Mouse (Mus musculus): ENCODE measurements around the gene Gm49403.

DNA sequence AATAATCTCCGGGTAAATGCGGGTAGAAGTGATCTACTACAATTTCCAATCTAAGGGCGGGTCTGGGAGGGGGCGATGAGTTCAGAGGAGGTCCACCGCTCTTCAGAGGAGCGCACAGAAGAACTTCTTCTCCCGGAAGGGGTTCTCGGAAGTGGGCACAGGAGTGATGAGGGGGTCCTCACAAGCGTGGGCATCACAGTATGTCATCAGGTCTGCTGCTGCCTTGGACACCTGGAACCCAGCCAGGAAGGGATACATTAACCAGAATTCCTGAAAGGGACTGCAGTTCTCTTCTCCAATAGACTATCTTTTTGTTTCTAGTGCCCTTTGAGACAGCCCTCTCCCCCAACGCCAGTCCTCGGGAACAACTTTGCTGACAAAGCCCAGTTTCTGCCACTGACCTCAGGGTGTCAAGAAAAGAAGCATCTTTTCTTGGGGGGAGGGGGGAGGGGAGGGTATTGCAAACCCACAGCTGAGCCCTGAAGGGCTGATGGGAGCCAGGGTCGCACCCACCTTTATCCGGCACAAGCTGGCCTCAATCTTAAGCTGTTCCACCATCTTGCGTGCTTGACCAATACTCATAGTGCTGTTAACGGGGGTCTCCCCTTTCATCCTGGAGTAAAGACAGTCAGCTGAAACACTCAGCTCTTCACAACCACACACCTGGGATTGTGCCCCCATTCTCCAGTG lies 45.5 kb upstream of the Gm49403 start:
- no peak for TF ChIP-seq CTCF (conservative IDR thresholded peaks at IDR 0.05; ENCODE audit: low read length)
- TF ChIP-seq NANOG (IDR thresholded peaks at IDR 0.05; ENCODE audit: borderline replicate concordance, low read length) = no peak
